Mouse (Mus musculus) heart, adult 2 months (tissue): ENCODE data around the gene Wfdc1.

Source experiments
- CTCF ChIP-seq: fragments of 200-600 bp; IDR thresholded peaks from 2 replicates; pipeline ENCODE4 v1.8.1; 2022; ENCODE audit warnings: antibody characterized with exemption, mild to moderate bottlenecking, moderate library complexity
- EP300 ChIP-seq: fragments of 200-500 bp; IDR thresholded peaks from 2 replicates; pipeline ENCODE4 v1.6.1; 2011; ENCODE audit warnings: low read depth, low read length, control low read depth; ENCODE audit not compliant: insufficient read depth
- POLR2A ChIP-seq: fragments of 200-500 bp; IDR thresholded peaks from 2 replicates; pipeline ENCODE4 v1.6.1; 2011; ENCODE audit warnings: mild to moderate bottlenecking, low read depth, low read length, control low read depth; ENCODE audit not compliant: insufficient read depth

DNA sequence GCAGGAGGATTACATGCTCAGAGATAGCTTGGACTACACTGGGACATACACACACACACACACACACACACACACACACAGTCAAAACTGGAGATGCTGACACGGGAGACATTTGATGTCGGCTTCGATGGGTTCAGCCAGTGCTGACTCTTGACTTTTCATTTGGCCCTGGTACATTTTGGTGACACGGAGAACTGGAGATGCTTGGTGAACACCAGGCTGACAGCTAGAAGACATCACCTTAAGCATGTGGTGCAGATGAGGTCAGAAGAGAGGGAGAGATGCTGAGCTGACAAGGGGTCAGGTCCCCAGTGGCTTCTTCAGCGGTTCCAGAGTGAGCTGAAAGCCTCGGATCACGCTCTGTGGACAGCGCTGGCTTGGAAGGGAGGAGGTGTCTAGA, 43.1 kb upstream of the Wfdc1 start:
- TF ChIP-seq POLR2A (no peak), EP300 (no peak), CTCF (no peak)
